Mouse (Mus musculus) splenic B cell, adult 2 months (primary cell): ENCODE measurements around the gene Cep170b.
A peak's percentile ranks its signal among the peaks of the same experiment; 100 is the strongest.

Experiments used
- DNase-seq: peaks from one replicate; pipeline ENCODE4 v3.0.0-alpha.2; 2011; ENCODE audit warnings: low read depth, low spot score
- H3K27me3 ChIP-seq: 2 replicates; pipeline ENCODE4 v1.6.1; 2012; ENCODE audit warnings: mild to moderate bottlenecking, low read length, moderate library complexity, mixed read lengths; ENCODE audit not compliant: control insufficient read depth, poor library complexity, insufficient read depth, severe bottlenecking
- H3K36me3 ChIP-seq: 2 replicates; pipeline ENCODE4 v1.6.1; 2012; ENCODE audit warnings: mild to moderate bottlenecking, low read length, moderate library complexity, mixed read lengths; ENCODE audit not compliant: control insufficient read depth, poor library complexity, insufficient read depth, severe bottlenecking

The Cep170b gene

GRCm38 (mm10) chr12:112738281-112739022, 18.2 kb downstream of the Cep170b start:
- no peak for DNase-seq
- peaks cover 2% of the 10 kb centered on the region; the same call in 1 of the 2 replicates for H3K36me3 ChIP-seq
- no peaks in the 10 kb centered on the region for H3K27me3 ChIP-seq

DNA sequence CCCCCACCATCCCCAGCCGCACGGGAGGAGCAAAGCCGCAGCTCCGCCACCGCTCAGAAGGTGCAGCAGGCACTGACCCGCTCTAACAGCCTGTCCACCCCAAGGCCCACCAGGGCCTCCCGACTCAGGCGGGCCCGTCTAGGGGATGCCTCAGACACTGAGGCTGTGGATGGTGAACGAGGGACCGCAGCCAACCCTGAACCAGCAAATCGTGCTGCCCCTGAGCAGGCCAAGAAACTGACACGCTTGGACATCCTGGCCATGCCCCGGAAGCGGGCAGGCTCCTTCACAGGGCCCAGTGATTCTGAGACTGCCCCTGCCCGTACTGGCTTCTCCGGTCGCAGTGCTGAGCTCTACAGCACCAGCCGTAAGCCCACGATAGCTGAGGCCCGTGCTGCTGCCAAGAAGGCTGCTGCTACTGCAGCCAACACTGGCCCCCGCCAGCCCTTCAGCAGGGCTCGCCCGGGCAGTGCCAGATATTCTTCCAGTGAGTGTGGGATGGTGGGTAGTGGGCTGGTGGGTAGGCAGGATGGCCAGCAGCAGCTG, 18.8 kb downstream of the Cep170b start:
- H3K27me3 ChIP-seq: no peaks in the 10 kb centered on the region
- peaks cover 2% of the 10 kb centered on the region; the same call in 1 of the 2 replicates for H3K36me3 ChIP-seq
- no peak for DNase-seq

GRCm38 (mm10) chr12:112742768-112743167, 22.5 kb downstream of the Cep170b start:
- Histone ChIP-seq H3K36me3 (no peaks in the 10 kb centered on the region), H3K27me3 (no peaks in the 10 kb centered on the region)
- DNase-seq: no peak

GRCm38 (mm10) chr12:112743168-112743975, 23.1 kb downstream of the Cep170b start:
- no peaks in the 10 kb centered on the region for H3K27me3 ChIP-seq
- peak; percentile 87 for DNase-seq
- H3K36me3 ChIP-seq: no peaks in the 10 kb centered on the region

DNA sequence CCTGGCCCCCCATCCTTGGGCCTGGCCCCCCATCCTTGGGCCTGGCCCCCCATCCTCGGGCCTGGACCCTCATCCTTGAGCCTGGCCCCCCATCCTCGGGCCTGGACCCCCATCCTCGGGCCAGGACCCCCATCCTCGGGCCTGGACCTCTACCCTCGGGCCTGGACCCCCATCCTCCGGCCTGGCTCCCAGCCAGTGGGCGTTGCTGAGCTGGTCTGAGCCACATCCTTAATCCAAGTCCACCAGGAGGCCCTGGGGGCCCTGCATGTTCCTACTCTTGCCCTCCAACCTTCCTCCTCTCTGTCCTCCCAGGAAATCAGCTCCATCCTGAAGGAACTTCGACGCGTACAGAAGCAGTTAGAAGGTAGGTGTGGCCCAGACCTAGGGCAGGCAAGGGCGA, 24.0 kb downstream of the Cep170b start:
- no peak for DNase-seq
- Histone ChIP-seq H3K27me3 (no peaks in the 10 kb centered on the region), H3K36me3 (no peaks in the 10 kb centered on the region)

GRCm38 (mm10) chr12:112744891-112745580, 24.8 kb downstream of the Cep170b start:
- Histone ChIP-seq H3K36me3 (no peaks in the 10 kb centered on the region), H3K27me3 (no peaks in the 10 kb centered on the region)
- no peak for DNase-seq

DNA sequence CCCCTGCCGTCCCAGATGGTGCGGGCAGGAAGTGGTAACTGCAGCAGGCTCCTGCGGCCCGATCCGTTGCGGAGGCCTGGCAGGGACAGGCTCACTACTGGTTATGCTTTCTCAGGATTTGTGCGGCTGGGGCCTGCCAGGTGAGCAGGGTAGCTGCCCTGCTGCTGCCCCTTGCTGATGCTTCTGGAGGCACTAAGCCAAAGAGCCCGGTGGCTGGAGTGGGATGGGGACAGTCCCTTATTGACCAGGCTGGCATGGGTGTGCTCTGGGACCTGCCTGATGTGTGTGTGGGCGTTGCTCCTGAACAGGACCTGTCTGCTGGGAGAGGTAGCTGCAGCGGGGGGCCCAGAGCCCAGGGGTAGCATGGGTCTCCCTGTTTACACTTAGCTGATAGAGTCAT, 25.5 kb downstream of the Cep170b start:
- DNase-seq: no peak
- no peaks in the 10 kb centered on the region for H3K36me3 ChIP-seq
- H3K27me3 ChIP-seq: no peaks in the 10 kb centered on the region

- DNase-seq: no peak
- H3K36me3 ChIP-seq: no peaks in the 10 kb centered on the region
- no peaks in the 10 kb centered on the region for H3K27me3 ChIP-seq
Measured at GRCm38 (mm10) chr12:112746461-112746807, 26.2 kb downstream of the Cep170b start.

- DNase-seq: peak; percentile 88
- H3K27me3 ChIP-seq: no peaks in the 10 kb centered on the region
- no peaks in the 10 kb centered on the region for H3K36me3 ChIP-seq
Measured at GRCm38 (mm10) chr12:112746808-112747605, 26.8 kb downstream of the Cep170b start.

- Histone ChIP-seq H3K36me3 (no peaks in the 10 kb centered on the region), H3K27me3 (no peaks in the 10 kb centered on the region)
- no peak for DNase-seq
Measured at GRCm38 (mm10) chr12:112747606-112747970, 27.3 kb downstream of the Cep170b start.

- no peak for DNase-seq
- no peaks in the 10 kb centered on the region for H3K36me3 ChIP-seq
- H3K27me3 ChIP-seq: no peaks in the 10 kb centered on the region
Measured at GRCm38 (mm10) chr12:112750976-112751375, 30.7 kb downstream of the Cep170b start.

DNA sequence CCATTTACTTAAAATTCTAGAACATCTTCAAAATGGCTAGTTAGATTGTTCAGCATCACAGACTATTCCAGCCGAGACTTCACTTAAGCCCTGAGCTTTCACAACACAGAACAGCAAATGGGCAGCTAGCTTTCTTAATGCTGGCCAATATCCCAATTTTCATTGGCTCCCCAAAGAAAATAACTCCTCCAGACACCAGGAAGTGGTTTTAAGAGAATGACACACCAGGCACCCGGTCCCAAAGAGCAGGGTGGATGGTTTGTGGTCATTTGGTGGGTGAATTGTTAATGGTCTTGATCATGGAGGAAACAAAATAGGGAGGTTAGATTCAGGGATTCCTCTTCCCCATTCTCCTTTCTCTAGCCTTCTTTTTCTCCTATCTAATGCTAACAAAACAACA, 32.1 kb downstream of the Cep170b start:
- no peaks in the 10 kb centered on the region for H3K27me3 ChIP-seq
- DNase-seq: no peak
- no peaks in the 10 kb centered on the region for H3K36me3 ChIP-seq

GRCm38 (mm10) chr12:112755900-112756299, 35.6 kb downstream of the Cep170b start:
- DNase-seq: no peak
- no peaks in the 10 kb centered on the region for H3K36me3 ChIP-seq
- H3K27me3 ChIP-seq: no peaks in the 10 kb centered on the region

DNA sequence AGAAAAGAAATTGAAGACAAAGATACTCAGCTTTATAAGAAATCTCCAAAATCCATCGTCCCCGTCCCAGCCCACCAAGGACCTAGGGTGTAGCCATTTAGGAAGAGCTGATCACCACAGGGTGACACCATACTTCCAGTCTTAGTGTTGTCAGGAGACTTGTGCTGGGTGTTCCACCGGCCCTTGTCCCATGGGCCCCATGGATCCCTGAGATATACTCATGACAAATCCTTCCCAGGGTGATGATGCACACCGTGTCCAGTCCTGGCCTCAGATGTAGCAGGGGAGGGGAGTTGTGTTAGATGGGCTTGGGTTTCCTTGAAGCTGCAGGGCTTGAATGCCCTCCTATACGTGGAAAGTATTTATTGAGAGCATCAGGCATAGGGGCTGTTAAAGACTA, 37.6 kb downstream of the Cep170b start:
- Histone ChIP-seq H3K36me3 (no peaks in the 10 kb centered on the region), H3K27me3 (no peaks in the 10 kb centered on the region)
- no peak for DNase-seq
